Mouse (Mus musculus) retina, postnatal 7 days (tissue): ENCODE measurements around the gene Trp53.
"Not testable (repeated sequence)": the region's sequence is repeated elsewhere in the genome, so short reads cannot be mapped to it uniquely, and the experiment has no call there.

Experiments used
- DNase-seq: peaks from one replicate; pipeline ENCODE4 v3.0.0-alpha.2; 2012; ENCODE audit warnings: low read depth, low spot score

The Trp53 gene

DNA sequence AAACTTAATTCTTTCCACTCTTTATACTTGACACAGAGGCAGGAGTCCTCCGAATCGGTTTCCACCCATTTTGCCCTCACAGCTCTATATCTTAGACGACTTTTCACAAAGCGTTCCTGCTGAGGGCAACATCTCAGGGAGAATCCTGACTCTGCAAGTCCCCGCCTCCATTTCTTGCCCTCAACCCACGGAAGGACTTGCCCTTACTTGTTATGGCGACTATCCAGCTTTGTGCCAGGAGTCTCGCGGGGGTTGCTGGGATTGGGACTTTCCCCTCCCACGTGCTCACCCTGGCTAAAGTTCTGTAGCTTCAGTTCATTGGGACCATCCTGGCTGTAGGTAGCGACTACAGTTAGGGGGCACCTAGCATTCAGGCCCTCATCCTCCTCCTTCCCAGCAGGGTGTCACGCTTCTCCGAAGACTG lies at the start of gene Trp53, which contains the start of gene Wrap53:
Gene Trp53, plus strand, starts transcription at position 269 of the 424 bp plus-strand sequence.
Gene Wrap53, minus strand, starts transcription at position 165 of the 424 bp plus-strand sequence.
- DNase-seq = peak; percentile 84

GRCm38 (mm10) chr11:69530755-69531154 lies 49.4 kb upstream of the Trp53 start:
- not testable (repeated sequence) for DNase-seq

DNA sequence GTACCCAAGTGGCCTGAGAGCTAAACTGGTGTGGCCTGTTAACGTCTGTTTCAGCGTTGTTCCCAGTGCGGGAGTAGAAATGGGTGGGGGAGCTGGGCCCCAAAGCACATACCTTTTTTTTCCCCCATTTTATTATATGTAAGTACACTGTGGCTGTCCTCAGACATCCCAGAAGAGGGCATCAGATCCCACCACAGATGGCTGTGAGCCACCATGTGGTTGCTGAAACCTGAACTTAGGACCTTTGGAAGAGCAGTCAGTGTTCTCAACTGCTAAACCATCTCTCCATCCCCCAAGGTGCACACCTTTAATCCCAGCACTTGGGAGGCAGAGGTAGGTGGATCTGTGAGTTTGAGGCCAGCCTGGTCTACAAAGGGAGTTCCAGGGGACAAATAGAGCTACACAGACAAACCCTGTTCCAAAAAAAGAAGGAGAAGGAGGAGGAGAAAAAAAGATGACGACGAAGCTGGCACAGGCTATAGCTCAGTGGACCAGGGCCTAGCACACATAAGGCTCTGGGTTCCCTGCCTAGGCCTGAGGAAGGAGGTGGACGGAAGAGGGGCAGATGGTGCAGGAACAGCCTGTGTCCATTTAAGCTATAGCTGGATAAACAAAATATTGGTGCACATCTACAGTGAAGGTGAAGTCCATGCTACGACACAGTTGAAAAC lies 47.5 kb upstream of the Trp53 start:
- DNase-seq = no peak

- DNase-seq = no peak
These were observed 45.2 kb upstream of the Trp53 start for GRCm38 (mm10) chr11:69534990-69535389.

GRCm38 (mm10) chr11:69540700-69541099 lies 39.5 kb upstream of the Trp53 start:
- DNase-seq = no peak

DNA sequence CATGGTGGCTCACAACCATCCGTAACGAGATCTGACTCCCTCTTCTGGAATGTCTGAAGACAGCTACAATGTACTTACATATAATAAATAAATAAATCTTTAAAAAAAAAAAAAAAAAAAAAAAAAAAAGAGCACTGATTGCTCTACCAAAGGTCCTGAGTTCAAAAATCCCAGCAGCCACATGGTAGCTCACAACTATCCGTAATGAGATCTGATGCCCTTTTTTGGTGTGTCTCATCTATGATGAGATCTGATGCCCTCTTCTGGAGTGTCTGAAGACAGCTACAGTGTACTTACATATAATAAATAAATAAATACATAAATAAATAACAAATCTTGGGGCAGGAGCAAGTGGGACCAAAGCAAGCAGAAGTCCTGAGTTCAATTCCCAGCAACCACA lies 38.4 kb upstream of the Trp53 start:
- not testable (repeated sequence) for DNase-seq

- DNase-seq = no peak
These were observed 36.6 kb upstream of the Trp53 start for GRCm38 (mm10) chr11:69543598-69543997.

DNA sequence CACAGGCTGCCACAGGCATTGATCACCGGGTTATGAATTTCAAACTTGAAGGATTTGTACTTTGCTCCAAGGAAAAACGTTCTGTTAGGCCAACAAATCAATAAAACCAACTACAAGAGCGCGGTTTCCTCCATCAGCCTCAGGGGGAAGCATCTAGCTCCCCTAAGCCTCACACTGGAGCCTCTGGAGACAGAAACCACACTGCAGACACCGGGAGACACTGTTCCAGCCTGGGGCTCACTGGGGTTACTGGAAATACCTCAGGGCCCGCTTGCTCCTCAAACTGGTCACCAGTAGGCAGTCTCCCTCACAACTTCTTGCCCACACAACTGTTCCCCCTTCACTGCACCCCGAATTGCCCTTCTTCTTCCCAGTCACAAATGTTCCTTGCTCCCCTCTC lies 34.2 kb upstream of the Trp53 start:
- DNase-seq = no peak

GRCm38 (mm10) chr11:69546423-69547053 lies 33.6 kb upstream of the Trp53 start:
- peak; percentile 81 for DNase-seq

- DNase-seq = no peak
These were observed 33.1 kb upstream of the Trp53 start for GRCm38 (mm10) chr11:69547071-69547470.

- no peak for DNase-seq
These were observed 31.0 kb upstream of the Trp53 start, which contains the start of gene Dnah2 for GRCm38 (mm10) chr11:69549060-69549656. Gene Dnah2, minus strand, starts transcription at chr11:69549110.

GRCm38 (mm10) chr11:69551310-69551709 lies 28.8 kb upstream of the Trp53 start:
- DNase-seq = no peak

DNA sequence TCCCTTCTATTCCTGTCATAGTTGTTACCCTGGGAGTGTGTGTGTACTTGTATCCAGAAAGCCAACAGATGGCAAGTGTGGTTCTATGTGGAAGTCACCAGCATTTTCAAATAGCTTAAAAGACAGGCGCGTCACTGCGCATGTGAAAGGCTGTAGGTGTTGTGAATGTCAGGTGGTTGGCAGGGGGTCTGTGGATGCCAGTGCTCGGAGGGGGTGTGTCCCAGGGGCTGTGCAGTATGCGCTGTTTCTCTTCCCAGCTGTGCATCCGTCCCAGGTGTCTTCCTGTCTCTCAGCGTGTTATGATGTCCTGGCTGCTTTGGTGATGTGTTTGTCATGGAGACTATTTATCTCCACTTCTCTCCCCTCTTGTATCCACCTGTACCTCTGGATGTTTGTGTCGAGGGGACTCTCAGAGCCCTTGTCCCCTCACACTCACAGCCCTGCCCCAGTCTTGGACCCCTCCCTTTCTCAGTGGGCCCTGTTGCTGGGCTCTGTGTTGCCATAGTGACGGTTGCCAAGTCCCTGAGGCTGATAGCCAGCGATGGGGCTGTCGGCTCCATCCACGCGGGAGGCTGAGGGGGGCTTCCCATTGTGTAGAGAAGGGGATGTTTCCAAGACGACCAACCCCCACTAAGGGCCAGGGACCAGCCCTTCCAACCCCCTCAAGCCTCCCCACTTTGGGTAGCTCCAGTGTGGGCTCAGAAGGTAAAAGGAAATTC lies 27.4 kb upstream of the Trp53 start:
- no peak for DNase-seq

DNA sequence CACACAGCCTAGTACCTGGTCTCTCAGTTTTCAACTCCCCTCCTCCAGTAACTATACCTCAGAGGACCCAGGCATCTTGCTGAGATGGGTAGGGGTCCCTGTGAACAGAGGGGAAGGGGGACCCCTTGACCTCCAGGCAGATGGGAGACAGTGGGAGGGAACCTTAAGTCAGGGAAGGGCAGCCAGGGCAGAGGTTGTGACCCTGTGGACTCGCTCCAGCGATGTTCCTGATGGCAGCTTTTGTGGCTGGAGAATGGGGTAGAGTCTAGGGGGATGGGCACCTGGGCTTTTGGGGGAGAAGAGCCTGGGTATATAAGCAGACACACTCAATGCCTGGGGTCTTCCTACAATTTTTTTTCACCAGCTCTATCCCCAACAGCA lies 26.8 kb upstream of the Trp53 start:
- no peak for DNase-seq

DNA sequence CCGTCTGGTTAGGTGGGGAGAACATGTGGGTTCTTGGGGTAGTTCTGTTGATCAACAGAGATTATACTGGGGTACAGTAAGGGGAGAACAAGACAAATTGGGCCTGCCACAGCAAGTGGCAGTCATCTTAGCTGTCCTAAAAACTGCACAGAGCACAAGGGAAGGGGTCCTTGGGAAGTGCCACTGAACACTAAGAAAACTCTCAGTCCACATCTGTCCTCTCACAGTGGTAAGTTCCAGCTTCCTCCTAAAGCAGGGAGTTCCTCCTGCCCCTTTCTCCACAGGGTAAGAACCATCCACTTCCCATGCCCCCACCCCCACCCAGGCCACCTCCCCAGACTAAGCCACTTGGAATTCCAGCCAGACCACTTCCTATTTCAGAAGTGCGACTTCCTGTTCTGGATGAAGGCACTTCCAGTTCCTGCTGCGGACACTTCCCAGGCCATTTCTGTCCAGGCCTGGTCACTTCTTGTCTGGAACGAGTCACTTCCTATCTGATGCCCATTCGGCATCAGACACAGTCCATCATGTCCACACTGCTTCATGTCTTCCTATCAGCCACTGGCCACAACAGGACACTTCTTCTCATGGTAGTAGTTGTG lies 25.5 kb upstream of the Trp53 start:
- no peak for DNase-seq

DNA sequence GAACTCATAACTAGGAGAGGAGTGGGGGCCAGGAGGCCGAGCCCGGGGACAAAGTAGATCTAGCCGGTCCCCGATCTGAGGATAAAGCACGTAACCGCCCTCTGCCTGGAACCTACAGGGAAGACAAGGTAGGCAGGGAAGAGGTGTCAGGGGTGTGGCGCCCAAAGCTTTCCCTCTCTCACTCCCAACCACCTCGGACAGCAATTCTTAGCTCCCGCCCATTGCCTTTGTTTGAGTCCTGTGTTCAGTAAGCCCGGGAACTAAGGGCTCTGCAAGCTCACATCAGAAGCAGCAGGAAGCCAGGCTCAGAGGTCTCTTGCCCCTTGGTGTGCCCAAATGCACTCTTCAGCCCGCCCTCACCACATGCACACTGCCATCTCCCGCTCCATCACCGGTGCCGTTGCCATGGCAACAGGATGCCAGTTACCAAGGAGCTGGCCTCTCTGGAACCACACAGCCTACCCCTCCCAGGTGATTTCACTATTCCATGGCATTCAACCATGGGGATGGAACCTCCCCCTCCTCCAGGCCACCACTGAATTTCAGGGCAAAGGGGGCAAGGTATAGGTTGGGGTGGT lies 22.7 kb upstream of the Trp53 start:
- no peak for DNase-seq

- no peak for DNase-seq
These were observed 21.4 kb upstream of the Trp53 start for GRCm38 (mm10) chr11:69558756-69559155.

DNA sequence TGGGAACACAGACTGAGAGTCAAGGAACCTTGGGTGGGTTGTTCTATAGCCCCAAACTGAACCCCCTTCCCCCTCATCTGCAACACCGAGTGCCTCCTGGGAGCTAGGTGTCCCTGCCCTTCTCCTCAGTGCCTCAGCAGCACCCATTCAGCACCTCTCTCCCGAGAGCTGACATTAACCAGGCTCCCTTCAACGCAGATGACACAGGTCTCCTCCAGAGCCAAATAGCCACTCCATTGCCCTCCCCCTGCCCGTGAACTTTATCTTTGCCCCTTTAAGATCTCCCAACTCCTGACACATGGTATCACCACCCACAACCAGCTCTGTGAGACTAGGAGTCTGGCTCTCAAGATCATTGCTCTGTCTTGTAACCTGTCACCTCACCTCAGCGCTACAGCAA lies 21.0 kb upstream of the Trp53 start:
- DNase-seq = no peak

DNA sequence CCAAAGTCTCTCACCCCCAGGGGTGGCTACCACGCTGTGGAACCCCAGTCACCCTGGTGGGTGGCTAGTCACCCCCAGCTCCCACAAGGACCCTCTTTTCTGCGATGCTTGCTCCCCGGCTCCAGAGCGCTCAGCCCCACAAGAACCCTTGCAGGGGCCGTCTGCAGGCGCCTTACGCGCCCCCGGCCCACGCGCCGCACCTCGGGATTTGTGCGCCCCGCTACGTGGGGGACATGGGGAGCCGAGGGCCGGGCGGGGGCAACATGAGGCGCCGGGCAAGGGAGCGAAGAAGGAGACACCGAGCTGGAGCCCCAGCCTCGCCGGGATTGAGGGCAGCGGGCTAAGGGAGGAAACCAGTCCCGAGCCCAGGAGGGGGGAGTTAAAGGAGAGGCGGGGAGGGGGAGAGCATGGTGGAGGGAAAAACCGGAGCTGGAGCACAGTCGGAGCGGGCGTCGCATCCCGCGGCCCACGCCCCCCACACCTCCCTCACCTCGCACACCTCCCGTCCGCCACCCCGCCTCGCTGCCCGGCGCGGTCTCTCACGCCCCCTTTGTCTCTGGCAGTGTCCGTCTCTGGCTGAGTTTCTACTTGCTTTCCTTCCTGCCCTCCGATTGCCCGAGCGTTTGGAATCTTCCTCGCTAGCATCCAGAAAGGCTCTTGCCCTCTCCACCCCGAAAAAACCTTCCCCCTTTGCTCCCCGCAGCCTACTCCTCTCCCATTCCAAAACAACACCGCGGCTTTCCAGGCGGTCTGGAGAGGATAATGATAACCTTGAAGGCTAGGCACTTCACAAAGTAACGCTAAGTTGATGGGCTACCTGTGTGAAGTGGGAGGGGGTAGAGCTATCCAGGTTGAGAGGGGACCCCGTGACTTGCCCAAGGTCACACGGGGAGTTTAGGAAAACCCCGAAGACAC lies 20.1 kb upstream of the Trp53 start, which contains the start of gene Efnb3:
Gene Efnb3, minus strand, starts transcription at position 355 of the 915 bp plus-strand sequence.
- no peak for DNase-seq
